Mouse (Mus musculus): ENCODE measurements at regions not wholly inside any gene's neighbourhood (a gene's known extent, or its start where the extent isn't known, plus 50 kb on each side); places are given as distances from the start of the nearest gene placed in this dataset.

DNA sequence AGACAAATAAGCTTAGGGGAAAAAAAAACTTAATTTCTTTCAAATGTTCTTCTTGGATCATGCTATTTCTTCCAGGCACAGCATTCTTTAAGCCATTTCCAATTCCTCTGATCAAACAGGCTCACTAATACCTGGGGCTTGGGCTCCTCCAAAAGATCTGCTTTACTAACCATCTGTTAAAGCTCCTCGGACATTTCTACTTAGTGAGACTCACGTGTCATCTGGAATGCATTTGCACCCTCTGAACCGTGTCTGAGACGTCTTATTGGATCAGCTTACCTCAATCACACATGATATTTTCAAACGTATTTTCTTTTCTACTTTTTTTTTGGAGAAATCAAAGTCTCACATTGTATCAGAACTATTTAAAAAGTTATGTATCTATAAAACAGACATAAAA is 132.4 kb downstream of the Npr3 start:
- ATAC-seq (replicated peaks; ENCODE audit: poor library complexity, severe bottlenecking) = no peak

GRCm38 (mm10) chr15:11770596-11770995 is 136.5 kb downstream of the Npr3 start:
- ATAC-seq (replicated peaks; ENCODE audit: poor library complexity, severe bottlenecking) = no peak

DNA sequence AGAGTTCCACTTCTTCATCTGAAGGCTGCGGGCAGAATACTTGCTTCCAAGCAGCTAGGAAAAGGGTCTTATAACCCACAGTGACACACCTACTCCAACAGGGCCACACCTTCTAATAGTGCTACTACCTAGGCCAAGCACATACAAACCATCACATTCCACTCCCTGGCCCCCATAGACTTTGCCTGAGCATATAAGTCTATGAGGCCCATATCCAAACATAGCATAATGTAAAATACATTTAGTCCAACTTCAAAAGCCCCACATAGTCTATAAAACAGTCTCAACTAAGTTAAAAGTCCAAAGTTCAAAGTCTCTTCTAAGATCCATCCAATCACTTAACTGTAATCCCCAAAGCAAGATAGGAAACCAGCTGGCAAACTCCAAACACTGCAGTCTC is 149.1 kb downstream of the Npr3 start:
- no peak for ATAC-seq (replicated peaks; ENCODE audit: poor library complexity, severe bottlenecking)

DNA sequence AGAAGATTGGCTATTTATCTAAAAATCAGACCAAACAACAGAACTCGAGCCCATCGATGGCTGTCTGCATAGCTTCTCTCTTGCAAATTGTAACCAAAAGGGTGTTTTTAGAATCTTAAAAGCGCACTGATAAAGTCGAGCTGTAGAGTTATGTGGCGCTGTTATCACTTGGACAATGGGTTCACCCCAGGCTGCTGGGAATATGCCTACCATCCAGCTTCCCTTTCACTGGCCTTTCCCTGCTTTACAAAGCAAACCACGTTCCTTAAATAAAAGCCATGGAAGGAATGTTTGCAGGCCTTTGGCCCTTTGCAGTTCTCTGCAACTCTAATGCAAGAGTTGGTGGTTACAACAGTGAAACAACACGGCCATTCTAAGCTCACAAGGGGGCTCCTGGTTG is 150.3 kb downstream of the Npr3 start:
- no peak for ATAC-seq (replicated peaks; ENCODE audit: poor library complexity, severe bottlenecking)

- no peak for ATAC-seq (replicated peaks; ENCODE audit: poor library complexity, severe bottlenecking)
Measured at GRCm38 (mm10) chr15:11753216-11753615, 153.9 kb downstream of the Npr3 start.

GRCm38 (mm10) chr15:11750893-11751292 is 156.2 kb downstream of the Npr3 start:
- no peak for ATAC-seq (replicated peaks; ENCODE audit: poor library complexity, severe bottlenecking)

GRCm38 (mm10) chr15:11749509-11749908 is 157.6 kb downstream of the Npr3 start:
- ATAC-seq (replicated peaks; ENCODE audit: poor library complexity, severe bottlenecking) = no peak

DNA sequence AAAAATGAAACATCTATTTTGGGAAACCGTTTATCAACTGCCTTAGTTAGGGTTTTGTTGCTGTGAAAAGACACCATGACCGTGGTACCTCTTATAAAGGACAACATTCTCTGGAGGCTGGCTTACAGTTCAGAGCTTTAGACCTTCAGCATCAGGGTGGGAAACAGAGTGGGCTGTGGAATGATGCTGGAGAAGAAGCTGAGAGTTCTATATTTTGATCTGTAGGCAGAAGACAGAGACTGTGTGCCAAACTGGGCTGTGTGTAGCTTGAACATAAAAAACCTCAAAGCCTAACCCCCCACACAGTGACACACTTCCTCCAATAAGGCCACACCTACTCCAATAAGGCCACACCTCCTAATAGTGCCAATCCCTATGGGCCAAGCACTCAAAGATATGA is 158.8 kb downstream of the Npr3 start:
- ATAC-seq (replicated peaks; ENCODE audit: poor library complexity, severe bottlenecking) = no peak

GRCm38 (mm10) chr15:11746754-11747153 is 160.3 kb downstream of the Npr3 start:
- ATAC-seq (replicated peaks; ENCODE audit: poor library complexity, severe bottlenecking) = no peak

DNA sequence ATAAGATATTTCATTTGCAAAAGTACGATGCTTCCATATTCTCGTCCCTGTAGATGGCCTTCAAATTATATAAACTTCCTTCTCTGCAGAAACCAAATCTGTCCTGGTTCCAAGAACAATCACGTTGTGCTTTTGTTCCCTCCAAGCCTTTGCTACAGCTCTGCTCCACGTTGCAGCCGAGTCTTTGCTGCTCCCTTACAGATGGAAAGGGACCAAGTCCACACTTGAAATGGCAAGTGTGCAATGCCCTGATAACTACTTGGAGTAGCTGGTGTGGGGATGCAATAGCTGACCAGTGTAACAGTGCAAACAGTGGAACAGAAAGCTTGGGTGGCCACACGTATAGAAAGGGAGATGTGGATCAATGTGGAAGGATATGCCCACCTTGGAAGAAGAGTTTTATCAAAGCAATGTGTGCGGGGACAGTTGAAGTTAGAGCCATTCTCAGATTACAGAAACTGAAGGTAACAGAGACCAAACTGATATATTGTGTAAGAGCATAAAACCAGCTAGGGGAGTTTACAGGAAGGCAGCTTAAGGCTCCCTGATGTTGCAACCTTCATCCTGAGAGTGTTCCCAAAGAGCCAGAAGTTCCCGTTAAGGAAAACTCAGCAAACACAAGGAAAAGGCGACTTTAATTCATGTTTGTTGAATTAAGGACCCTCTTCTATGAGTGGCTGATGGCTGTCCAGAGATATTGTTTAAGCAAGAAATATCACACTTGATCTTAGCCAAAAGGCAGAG is 161.3 kb downstream of the Npr3 start:
- ATAC-seq (replicated peaks; ENCODE audit: poor library complexity, severe bottlenecking) = no peak

DNA sequence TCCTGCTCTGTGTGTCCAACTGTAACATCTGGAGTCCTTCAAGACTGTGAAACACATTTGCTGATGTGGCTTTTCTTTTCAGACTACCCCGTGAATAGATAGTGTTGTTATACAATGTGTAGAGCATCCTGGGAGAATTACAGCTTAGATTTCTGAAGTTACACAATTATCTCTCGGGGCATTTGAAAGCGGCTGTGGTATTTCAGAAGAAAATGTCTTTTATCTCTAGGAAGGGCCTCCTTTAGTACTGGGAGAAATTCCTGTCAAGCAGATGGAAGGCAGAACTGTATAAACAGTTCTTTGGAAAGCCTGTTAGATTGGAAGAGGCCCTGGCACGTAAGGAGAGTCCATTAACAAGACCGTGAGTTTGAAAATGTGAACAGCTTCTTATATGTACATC is 162.2 kb downstream of the Npr3 start:
- no peak for ATAC-seq (replicated peaks; ENCODE audit: poor library complexity, severe bottlenecking)

DNA sequence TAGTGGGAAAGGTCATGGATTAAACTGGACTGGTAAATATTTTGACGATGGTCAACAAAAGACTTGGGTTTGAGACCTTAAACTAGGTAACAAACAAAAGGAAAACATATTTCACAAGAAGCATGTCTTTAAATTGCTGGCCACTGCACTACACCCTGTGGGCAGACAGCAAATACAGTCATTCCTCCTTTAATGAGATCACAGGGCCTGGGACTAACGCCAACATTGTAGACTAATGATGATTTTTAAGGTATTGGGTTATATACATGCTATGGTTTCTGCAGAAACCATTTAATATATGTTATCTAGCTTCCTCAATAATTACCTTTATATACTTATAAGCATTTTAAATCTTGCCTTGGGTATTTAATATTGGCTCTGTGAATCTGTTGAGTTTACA is 162.8 kb downstream of the Npr3 start:
- ATAC-seq (replicated peaks; ENCODE audit: poor library complexity, severe bottlenecking) = no peak

GRCm38 (mm10) chr15:11742820-11743219 is 164.3 kb downstream of the Npr3 start:
- ATAC-seq (replicated peaks; ENCODE audit: poor library complexity, severe bottlenecking) = no peak

DNA sequence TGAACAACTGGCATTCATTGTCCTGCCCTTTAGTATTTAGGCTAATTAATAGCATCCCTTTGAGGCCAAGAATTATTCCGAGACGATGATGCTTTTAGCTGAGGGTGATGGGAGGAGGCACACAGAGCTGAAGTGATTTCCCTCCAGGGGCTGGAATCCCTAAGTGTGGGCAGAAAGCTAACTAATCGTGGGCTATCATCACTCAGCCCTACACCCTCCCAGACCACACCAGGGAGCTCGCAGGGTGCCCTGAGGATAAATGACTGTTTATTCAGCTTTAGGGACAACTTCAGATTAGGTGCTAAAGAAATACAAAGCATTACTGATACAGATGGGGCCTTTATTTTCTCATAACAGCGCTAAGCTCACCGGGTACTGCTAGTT is 164.7 kb downstream of the Npr3 start:
- no peak for ATAC-seq (replicated peaks; ENCODE audit: poor library complexity, severe bottlenecking)

DNA sequence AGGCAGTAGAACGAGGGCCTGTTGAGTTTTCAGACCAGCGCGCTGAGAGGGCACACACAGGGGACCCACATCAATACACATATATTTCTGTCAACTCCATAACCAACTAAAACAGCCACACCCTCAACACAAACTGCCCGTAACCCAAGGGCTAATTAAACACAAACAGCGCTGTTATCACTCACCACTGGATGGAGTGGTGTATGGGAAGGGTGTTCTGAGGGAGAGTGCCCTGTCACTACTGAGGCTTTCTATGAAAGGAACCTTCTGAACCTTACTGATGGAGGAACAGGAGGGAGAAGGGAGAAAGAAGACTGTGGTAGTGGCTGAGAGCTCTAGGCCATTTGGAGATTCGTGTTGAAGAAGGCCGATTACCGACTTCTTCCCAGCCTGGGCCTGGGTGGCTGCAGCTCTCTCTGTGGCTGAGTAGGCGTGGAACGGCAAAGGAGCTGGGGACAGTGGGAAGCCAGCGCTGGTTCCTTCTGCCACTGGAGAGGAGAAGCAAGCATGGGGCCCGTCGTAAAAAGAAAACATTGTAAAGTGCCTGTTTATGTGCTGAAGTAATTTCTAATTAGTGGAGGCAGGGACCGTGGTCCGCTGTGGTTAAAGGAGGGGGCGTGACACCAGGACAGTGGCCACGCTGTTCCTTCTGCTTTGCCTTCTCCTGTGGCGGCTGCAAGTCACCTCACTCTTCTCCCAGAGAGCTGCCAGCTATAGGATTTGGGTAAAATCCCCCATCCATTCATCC is 165.3 kb downstream of the Npr3 start:
- no peak for ATAC-seq (replicated peaks; ENCODE audit: poor library complexity, severe bottlenecking)

DNA sequence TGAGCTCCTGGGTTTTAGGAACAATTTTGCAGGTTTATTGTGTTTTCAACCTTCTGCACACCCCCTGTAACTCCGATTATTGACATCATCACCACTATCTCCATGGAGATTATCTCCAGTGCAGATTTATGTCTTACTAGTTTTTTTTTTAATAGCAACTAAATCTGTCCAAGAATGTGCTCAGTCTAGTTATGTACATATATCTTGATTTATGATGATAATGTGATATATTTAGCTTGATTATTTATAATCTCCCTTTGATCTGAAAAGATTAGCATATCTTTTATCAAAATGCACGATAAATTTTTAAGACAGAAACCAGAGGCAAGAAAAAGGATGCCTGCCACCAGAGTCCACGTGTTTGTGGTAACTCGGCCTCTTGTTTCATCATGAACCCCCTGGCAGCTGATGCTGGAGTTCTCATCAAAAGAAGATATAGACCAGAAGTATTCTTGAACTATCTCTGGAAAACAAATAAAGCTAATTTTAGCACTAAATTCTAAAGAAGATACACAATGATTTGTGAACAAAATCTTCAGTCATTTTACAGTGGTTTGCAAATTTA is 169.6 kb downstream of the Npr3 start:
- no peak for ATAC-seq (replicated peaks; ENCODE audit: poor library complexity, severe bottlenecking)

GRCm38 (mm10) chr15:11734639-11735265 is 172.3 kb downstream of the Npr3 start:
- no peak for ATAC-seq (replicated peaks; ENCODE audit: poor library complexity, severe bottlenecking)

DNA sequence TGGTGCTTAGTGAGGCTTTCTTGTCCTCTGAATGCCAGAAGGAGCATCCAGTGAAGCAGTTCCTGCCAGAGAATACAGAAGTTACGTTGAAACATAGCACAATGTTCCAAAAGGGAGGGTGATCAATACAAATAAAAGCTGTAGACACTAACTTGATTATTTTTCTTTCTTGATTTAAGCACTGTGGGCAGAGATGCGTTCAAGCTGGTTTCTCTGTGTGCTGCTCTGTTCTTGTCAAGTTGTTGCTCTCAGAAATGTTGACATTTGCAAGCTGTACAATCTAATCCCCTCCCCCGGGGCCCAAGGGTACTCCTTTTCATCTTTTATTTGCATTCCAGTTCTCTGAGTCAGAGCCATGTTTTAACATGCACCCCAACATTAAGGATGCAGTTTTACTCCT is 177.7 kb downstream of the Npr3 start:
- ATAC-seq (replicated peaks; ENCODE audit: poor library complexity, severe bottlenecking) = no peak

DNA sequence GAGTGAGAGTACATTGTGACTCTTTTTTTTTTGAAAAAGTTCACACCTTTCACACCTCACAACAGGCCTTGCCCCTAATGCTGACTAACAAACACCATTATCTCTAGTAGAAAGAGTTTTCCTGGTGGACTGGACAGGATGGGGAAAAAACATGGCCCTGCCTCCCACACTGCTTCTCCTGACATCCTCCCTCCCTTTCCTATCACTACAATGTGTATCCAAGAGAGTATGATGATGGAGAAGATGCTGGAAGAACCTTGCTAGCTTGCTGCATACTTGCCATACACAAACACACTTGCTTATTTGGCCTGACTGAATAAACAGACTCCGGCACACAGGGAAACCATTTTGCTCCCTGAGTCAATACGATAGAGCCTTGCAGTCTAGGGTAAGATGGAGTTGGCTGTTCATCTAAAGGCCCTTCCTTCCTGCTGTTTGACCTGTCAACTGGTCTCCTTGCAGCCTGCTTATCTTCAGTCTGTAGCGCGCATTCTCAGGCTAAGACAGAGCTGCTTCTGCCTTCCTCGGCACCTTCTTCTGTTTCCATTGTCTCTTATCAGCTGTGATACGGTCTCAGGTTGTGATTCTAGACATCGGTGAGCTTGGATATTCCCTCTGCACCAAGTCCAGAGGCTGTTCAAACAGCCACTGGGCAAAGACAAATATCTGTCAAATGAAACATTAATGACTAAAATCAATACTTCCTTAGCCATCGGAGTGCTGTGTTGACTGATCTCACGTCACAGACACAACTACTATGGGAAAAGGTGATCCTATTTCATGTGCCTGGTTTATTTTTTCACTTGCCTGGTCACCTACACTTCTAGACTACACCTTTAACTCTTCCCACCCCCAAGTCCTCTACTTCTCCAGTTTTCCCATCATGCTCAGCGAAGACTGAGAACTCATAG is 181.2 kb downstream of the Npr3 start:
- no peak for ATAC-seq (replicated peaks; ENCODE audit: poor library complexity, severe bottlenecking)

DNA sequence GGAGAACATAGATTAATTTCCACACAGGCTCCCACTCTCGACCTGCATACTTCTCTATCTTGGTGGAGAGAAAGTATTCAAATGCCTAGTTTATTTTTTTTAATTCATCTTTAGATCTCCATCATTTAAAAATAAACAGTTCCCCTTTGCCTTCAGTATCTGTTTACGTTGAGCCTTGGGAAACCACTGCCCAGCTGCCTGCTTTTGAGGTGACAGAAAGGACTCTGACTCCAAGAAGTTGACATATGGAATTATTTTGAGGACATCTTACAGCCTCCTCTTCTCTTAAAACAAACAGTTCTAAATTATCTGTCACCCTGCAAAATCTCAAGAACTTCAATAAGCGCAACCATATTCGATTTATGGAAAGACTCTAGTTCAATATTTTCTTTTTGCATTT is 186.4 kb downstream of the Npr3 start:
- ATAC-seq (replicated peaks; ENCODE audit: poor library complexity, severe bottlenecking) = no peak

All from granulocyte monocyte progenitor cell, adult 5-6 weeks (primary cell).